Mouse (Mus musculus): ENCODE measurements around the gene Tfeb.

The Tfeb gene

DNA sequence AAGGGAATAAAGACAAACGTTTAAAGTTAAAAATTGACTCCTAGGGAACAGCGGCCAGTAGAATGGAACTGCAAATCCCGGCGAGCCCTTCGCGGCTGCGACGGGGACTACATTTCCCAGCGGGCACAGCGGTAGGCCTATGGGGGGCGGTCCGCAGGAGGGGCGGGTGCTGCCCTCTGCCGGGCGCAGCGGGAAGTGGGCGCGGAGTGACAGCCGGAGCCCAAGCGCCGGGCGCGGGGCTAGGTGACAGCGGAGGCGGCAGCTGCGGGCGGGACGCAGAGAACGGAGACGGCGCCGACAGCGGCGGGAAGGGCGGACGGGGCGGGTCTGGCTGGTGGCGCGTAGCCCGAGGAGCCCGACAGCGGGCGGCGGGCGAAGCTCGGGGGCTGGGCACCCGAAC, at the start of gene Tfeb:
Gene Tfeb, plus strand, starts transcription at position 175 of the 400 bp plus-strand sequence.
- in situ Hi-C loops (cut with MboI, MseI): no loop called here

DNA sequence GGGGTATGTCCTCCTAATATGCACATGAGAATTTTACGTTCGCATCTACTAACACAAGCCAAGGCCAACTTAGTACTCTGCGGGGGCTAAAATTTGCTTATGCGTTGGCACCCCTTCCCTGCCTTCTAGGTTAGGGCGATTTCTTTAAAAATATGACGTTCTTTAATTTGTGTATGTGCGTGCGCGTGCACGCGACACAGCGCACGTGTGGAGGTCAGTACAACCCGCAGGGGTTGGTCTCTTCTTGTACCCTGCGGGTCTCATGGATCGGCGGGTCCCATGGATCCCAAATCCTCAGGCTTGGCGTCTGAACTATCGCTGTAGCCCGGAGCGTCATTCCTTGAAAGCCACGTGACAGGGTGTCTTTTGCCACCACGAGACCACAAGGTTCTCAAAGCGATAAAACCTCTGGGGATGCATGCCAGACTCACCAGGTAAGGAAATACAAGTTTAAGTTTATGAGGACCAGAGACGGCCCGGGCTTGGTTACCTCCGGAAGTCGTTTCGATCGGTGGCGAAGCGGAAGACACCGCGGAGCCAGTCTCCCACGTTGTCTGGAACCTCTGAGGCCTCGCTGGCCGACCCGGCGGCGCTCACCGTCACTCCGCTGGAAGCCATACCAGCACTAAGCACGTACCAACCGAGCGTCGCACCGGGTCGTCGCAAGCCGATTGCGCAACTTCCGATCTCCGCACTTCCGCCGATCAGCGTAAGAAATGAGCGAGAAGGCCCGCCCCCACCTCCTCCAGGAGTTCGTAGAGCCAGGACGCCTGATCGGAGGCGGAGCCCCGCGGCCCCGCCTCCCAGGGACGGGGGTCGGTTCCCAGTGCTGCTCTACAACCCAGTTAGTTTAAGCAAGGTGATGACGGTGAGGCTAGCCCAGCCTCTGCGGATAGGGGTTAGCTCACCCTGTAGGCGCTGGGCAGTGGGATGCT, 49.2 kb upstream of the Tfeb start:
- in situ Hi-C loops (cut with MboI, MseI): no loop called here

DNA sequence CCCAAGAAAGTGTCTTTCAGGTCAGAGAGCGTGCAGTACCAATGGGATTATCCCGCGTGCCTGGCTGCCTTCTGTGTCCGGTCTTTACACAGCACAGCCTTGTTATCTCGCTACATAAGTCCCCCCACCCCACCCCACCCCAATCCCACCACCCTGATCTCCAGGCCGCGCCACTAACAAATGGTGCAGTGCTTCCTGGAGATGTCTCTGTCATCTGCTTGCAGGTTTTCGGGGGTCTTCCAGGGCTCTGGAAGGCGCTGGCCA, 48.6 kb upstream of the Tfeb start, which contains the start of gene Tomm6:
Gene Tomm6, minus strand, starts transcription at position 43 of the 264 bp plus-strand sequence.
- in situ Hi-C loops (cut with MboI, MseI): no loop called here

DNA sequence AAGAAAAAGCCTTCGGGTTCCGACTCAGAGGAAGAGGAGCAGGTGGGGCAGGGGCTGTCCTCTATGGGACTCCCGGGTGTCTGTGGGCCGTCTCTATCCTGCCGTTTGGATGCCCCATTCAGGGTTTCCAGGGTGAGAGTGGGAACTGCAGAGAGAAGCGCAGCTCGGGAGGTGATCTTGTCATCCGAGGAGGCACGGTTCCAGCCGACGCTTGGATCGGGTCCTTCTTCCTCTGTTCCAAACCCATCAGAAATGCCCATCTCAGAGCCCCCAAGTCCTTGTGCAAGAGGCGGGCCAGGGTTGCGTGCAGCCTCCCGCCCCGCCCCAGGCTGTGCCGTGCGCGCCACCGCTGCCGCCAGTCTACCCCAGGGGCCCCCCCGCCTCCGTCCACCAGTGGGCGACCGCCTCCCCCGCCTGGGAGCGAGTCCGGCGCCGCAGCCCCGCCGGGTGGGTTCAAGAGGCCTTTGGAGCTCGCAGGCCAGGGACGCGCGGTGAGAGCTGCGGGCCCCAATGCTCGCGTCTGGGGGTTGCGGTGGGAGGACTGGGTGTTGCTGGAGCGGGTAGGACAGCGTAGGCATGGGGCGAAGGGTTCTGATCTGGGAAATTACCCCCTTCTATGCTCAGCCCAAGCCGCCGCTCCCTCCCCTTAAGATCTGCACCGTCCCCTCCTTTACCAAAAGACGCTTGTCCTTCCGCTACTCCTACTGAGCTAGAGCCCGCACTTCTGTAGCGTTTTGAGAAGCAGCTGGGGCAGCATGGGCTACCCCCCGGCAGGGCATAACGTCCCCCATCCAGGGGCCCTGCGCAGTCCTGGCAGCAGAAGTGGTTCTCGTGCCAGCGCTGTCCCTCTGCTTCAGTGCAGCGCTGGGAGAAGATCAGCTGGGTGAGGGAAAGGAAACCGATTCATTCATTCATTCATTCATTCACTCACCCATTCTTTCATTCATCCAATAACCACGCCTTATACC, 47.9 kb upstream of the Tfeb start, which contains the start of gene Frs3:
Gene Frs3, plus strand, starts transcription at position 423 of the 968 bp plus-strand sequence.
- in situ Hi-C loops (cut with MboI, MseI): no loop called here

DNA sequence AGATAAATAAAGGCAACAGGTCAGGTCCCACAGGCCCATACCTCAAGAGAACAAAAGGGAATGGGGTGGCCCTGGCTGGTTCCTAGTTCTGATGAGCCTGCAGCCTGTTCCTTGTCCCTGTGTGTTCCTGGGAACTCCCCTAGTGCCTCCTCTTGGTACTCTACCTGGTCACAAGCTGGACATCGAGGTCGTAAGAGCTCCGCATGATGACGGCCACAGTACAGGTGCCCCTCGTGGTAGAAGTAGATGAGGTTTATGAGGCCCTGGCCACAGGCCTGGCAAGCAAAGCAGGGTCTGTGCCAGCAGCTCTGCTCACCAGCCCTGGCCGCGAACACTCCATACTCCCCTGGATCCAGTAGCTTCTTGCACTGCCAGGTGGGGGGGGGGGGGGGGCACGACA, 46.9 kb upstream of the Tfeb start:
- in situ Hi-C loops (cut with MboI, MseI): no loop called here

DNA sequence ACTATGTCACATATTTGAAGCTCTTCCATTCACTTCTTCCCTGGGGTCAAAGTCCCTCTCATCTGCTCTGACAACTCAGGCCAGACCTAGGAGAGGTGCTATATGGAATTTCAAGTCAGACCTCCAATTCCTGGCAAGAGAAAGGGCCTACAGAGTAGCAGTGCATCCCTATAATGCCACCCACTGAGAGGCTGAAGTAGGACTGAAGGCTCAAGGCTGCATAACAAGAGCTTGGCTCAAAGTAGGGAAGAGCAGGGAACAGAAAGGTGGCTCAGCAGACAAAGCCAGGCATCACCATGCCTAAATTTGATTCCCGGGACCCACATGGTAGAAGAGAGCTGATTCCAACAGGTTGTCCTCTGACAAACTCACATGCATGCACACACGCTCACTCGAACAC, 45.2 kb upstream of the Tfeb start:
- in situ Hi-C loops (cut with MboI, MseI): no loop called here

DNA sequence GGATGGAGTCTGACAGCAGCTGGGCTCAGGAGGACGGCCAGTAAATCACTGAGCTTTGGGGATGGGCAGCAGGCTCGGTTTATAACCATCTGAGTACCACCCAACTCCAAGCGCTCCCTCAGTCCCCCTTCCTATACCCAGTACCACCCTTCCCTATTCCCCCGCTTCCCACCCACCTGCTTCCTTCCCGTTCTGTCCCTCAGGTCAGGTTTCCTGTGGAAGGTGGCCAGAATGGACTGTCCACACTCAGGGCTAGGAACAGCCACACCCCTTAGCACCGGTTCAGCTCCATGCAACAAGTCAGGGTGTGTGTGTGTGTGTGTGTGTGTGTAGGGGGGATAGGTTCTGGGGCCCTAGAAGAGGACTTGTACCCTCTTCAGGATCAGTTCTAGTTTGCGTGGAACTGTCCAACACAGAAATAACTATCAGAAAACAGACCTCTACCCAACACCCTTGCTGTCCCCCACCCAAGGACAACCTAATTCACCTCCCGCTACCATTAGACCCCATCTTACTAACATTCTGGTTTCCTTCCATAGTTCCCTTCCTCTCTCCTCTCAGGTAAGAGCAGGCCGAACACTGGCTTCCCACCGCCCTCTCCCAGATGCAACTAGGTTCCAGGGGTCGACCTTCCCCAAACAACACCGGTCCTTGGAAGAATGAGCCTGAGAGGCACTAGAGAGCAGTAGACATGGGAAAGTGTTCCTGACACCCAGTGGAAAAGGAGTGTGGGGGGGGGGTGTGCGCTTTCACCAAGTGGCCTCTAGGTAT, 43.0 kb upstream of the Tfeb start:
- in situ Hi-C loops (cut with MboI, MseI): no loop called here

DNA sequence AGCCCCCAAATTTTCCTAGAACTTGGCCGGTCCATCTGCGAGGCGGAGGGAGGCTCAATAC, 42.6 kb upstream of the Tfeb start, which contains the start of gene Gm21981:
Gene Gm21981, minus strand, starts transcription at position 14 of the 61 bp plus-strand sequence.
- in situ Hi-C loops (cut with MboI, MseI): no loop called here

DNA sequence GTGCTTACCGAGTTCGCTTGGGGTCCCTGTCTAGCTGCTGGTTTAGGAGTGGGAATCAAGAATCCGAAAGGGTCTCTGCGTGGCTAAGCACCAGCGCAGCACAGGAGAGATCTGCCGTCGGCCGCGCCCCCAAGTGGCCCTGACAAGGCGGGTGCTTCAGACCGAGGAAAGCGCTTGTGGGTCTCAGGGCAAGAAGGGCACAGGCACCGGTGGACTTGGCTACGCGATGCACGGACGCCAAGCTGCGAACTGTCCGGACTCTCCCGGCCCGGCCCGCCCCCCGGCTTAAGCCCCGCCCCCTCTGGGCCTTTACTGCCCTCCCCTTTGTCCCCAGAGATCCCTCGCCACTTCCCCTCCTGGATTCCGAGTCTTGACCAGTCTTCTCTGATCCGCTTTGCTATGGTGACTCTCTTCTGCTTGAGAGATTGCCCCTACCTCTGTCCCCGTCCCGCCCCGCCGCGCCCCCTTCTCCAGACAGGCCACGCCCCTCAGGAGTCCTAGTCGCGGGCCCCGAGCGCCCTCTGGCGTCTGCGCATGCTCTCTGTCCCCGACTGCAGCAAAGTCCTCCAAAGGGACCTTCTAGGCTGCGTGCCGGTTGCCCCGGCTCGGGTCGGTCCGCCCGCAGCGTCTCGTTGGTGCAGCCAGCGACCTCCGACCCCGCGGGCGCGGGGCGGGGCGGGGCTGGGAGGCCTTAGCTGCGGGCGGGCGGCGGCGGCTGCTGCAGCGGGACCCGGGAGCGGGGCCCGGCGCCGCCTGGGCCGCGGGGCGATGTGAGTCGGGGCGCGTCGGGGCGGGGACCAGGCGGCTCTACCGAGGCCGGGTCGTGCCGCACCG, 42.1 kb upstream of the Tfeb start, which contains the start of gene Prickle4:
Gene Prickle4, minus strand, starts transcription at position 234 of the 834 bp plus-strand sequence.
- in situ Hi-C loops (cut with MboI, MseI): no loop called here

DNA sequence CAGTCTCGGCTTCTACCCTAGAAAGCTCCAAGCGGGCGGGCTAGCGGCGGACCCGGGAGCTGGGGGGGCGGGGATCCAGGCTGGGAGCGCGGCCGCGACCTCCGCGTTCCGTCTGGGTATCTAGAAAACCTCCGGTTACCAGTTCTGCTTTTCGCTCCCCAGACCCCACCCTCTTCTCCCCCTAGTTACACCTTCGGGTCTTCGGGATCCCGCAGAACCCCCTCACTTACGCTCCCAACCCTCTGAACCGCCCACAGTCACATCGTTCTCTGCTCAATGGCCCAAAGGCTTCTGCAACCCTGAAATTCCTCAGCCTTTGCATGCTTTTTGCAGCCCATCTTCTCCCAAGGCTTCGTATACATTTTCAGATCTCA, 41.5 kb upstream of the Tfeb start:
- in situ Hi-C loops (cut with MboI, MseI): no loop called here

DNA sequence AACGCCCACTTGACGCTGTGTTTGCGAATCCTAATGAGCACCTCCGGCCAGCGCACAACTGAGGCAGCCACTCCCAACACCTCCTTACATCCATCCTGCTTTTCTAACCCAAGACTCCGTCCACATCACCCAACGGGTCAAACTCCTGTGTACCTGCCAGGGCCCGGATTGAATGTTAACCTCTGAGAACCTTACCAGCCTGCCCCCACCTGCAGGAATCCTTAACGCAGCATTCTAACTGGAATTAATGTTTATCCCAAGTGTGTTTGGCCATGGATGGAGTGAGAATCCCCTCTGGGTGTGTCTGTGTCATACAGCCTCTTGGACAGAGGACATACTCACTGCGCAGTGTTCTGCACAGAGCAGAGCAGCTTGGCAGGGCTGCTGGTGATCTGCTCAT, 38.7 kb upstream of the Tfeb start:
- in situ Hi-C loops (cut with MboI, MseI): no loop called here

DNA sequence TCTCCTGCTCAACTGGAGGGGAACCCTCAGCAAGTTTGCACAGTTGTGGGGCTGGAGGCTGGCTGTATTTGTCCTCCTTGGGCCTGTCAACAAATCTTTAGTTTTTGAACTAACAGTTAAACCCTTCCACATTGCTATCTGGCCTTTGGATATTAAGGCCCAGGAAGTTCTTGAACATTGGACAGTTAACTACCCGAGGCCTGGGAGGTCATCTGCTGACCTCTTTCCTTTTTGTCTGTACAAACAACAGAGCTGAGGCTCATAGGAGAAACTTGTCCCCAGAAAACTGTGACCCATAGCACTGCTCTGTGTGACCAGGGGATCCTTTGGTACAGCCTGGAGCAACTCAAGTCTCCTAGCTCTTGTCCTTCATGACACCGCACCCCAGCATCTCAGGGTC, 37.8 kb upstream of the Tfeb start:
- in situ Hi-C loops (cut with MboI, MseI): no loop called here

DNA sequence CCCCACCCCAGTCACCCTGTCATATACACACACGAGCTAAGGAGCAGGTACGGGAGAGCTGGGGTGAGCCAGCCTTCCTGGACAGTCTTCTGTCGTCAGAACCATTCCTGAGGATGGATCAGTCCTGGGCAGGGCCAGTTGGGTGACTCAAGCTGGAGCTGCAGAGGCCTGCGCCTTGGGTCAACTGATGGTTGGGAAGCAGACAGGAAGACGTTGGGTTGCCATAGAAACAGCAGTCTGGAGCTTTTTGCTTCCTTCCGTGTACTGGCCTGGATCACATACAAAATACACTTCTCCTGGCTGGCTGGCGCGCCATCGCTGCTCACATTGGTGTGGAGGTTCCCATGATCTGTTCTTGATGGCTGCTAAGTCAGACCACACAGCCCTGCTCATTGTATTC, 35.0 kb upstream of the Tfeb start:
- in situ Hi-C loops (cut with MboI, MseI): no loop called here

DNA sequence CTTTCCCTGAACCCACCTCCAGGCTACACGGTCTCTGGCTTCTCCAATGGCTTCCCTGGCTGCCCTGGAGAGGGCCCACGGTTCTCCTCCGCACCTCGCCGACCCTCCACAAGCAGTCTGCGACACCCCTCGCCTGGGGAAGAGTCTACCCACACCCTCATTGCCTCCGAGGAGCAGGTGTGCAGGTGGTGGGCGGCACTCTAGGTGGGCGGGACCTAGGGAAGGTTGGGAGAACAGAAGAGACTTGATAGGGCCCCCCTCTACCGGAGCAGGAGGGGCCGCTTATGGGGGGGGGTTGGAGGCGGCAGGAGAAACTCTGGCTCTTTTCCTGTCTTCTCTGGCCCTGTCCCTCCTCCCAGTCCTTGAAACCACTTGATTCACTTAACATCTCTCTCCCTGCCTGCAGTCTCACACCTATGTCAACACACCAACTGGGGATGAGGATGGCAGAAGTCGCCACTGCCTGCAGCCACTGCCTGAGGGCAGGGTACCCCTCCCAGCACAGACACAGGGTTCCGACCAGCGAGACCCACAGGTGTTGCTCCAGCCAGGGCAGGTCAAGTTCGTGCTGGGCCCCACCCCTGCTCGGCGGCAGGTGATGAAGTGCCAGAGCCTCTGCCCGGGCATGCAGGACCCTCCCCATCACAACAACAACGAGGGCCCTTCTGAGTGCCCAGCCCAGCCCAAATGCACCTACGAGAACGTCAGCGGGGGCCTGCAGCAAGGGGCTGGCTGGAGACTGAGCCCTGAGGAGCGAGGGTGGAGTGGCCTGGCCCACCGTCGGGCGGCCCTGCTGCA, 34.1 kb upstream of the Tfeb start:
- in situ Hi-C loops (cut with MboI, MseI): no loop called here

DNA sequence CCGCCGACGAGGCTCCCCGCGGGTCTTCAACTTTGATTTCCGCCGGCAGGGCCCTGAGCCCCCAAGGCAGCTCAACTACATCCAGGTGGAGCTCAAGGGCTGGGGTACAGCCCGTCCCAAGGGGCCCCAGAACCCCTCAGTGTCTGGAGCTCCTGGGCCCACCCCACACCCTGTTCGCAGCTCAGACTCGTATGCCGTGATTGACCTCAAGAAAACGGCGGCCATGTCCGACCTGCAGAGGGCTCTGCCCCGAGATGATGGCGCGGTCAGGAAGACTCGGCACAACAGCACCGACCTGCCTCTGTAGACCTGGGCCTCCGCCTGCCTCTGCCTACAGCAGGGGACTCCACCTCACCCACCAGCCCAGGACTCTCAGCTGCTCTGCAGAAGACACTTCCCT, 33.3 kb upstream of the Tfeb start:
- in situ Hi-C loops (cut with MboI, MseI): no loop called here

DNA sequence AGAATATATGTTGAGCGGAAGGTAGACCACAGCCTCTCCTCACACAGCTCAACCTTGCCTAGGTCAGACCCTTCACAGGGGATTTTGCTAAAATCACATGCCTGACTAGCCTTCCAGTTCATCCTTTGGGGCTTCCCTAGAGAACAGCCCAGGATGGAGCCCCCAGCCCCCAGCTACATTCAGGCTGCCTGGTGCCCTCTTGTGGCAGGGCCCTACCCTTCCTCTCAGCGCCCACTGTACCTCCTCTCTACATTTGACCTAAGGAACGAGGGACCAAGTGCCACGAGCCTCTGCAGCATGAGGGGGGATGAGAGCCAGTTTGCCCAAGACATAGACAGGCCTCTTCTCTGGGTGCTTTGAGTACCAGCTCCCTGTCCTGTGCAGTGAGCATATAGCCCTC, 32.1 kb upstream of the Tfeb start:
- in situ Hi-C loops (cut with MboI, MseI): no loop called here

DNA sequence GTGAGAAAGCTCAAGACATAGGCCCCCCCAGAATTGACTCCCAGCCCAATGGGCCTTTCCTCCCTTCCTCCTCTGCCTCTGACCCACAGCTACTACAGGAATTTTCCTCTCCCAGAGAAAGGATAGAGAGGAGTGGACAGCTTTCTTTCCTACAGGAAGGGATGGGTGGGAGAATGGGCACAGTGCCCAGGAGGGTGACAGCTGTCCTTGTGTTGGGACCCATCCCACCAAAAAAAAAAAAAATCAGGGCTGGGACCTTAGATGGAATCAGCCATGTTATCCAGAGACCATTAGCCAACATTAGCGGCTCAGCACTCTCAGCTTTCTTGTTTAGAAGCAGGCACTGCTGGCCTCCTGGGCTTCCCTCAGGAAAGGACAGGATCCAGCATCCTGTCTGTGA, 30.6 kb upstream of the Tfeb start:
- in situ Hi-C loops (cut with MboI, MseI): no loop called here

DNA sequence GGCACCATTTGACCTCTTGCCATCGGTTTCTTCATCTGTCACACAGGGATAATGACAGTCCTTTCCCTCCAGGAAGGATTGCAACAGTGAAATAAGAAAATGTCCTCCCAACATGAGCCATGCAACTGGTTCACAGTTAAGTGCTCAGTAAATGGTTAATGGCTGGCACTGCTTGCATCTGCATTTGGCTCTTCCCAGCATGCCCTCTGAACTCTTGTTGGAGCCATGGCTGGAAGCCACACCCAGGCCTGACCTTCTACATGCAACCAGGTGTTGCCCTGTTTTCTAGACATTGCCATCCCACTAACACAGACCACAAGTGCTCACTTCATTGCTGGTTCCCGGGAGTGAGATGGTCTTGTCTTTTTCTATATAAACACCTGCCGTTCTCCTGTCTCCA, 28.9 kb upstream of the Tfeb start:
- in situ Hi-C loops (cut with MboI, MseI): no loop called here

DNA sequence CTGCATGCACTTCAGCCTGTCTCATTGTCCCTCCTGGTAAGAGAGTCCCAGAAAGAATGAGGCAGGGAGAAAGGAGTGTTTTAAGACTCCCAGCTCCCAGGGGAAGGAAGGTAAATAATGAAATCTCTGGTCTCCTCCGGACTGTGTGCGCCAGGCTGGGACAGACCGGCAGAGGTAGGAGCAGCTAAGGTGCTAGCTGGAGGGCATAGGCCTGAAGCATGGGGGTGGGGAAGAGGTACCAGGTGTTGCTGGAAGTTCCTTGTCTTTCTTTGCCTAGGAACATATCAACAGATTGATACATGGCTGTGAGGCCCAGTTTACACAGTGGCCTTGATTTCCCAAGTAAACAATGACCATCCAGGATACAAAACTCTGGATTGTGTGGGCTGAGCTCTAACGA, 27.9 kb upstream of the Tfeb start:
- in situ Hi-C loops (cut with MboI, MseI): no loop called here

DNA sequence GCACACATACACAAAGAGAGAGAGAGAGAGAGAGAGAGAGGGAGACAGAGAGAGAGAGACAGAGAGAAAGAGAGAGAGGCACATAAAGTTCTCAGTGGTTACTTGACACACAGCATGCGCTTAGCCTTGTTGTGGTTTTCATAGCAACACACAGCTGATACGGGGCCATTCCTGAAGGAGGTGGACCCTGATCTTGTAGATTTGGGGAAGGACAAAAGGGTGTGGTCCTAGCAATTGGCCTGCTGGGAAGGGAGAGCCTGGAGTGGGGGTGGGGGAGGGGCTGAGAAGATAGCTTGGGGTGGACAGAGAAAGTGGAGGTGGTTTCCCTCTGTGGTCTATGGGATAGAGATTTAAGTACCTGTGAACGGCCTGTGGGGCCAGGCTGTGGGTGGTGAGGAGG, 26.8 kb upstream of the Tfeb start:
- in situ Hi-C loops (cut with MboI, MseI): no loop called here

DNA sequence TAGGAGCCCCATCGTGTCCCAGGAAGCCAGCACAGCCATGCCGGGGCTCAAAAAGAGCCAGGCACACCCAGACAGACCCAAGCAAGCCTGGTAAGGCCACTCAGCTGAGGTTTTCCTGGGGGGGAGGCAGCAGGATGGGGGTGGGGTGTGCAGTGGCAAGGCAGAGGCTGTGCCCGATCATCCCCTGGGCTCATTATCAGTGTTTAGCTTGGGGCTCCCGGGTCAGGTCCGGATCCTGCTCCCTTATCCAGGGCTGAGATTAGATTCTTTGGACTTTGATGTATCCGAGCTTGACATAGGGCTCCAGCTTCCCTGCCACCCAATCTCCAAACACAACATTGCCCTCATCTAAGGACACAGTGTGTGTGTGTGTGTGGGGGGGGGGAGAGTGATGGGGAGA, 24.9 kb upstream of the Tfeb start:
- in situ Hi-C loops (cut with MboI, MseI): no loop called here
